Mouse (Mus musculus): ENCODE data around the gene Pglyrp2.

DNA sequence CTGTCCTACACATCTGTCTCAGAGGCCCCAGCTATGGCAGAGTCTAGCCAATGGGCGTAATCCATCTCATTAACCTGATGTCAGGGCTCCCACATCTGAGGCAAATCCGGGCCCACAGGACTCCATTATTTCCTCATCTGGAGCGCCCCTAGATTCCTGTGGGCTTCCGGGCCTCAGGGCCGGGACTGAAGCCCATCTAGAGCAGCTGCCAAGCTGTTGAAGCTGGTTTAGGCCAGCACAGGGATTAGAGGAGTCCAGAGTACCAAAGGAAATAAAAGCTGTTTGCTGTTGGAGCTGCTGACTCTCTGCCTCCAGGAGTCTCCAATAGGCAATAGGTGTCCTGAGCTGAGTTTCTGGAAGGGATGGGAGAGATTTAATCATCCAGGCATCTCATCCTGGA is 11.2 kb upstream of the Pglyrp2 start:
- TF ChIP-seq CTCF (IDR thresholded peaks at IDR 0.05; ENCODE audit: extremely low read depth, insufficient read depth, insufficient read length, insufficient replicate concordance) (no peak), POLR2A (IDR thresholded peaks at IDR 0.05; ENCODE audit: low read depth, low read length) (no peak)
